Mouse (Mus musculus) retina, adult 2 months (tissue): ENCODE measurements at regions not wholly inside any gene's neighbourhood (a gene's known extent, or its start where the extent isn't known, plus 50 kb on each side); places are given as distances from the start of the nearest gene placed in this dataset.
"Not testable (repeated sequence)": the region's sequence is repeated elsewhere in the genome, so short reads cannot be mapped to it uniquely, and the experiment has no call there.

ENCODE experiments used
- DNase-seq: peaks from one replicate; pipeline ENCODE4 v3.0.0-alpha.2; 2012; ENCODE audit warnings: low read depth, low spot score

GRCm38 (mm10) chr12:71707727-71708369 is 123.0 kb upstream of the Daam1 start:
- DNase-seq: peak; percentile 29

GRCm38 (mm10) chr12:71714606-71715005 is 116.3 kb upstream of the Daam1 start:
- no peak for DNase-seq

- DNase-seq: not testable (repeated sequence)
Observed at GRCm38 (mm10) chr12:71718412-71718811, 112.5 kb upstream of the Daam1 start.

- no peak for DNase-seq
Observed at GRCm38 (mm10) chr12:71718911-71719310, 112.0 kb upstream of the Daam1 start.

- DNase-seq: no peak
Observed at GRCm38 (mm10) chr12:71725140-71725539, 105.7 kb upstream of the Daam1 start.

GRCm38 (mm10) chr12:71725713-71726336 is 105.1 kb upstream of the Daam1 start:
- no peak for DNase-seq

GRCm38 (mm10) chr12:71743345-71743744 is 87.5 kb upstream of the Daam1 start:
- no peak for DNase-seq

GRCm38 (mm10) chr12:71746011-71746410 is 84.9 kb upstream of the Daam1 start:
- DNase-seq: no peak

GRCm38 (mm10) chr12:71747386-71747785 is 83.5 kb upstream of the Daam1 start:
- DNase-seq: no peak

- DNase-seq: no peak
Observed at GRCm38 (mm10) chr12:71747831-71748368, 83.0 kb upstream of the Daam1 start.

- no peak for DNase-seq
Observed at GRCm38 (mm10) chr12:71748731-71749130, 82.1 kb upstream of the Daam1 start.

- DNase-seq: no peak
Observed at GRCm38 (mm10) chr12:71749668-71750067, 81.2 kb upstream of the Daam1 start.

- DNase-seq: no peak
Observed at GRCm38 (mm10) chr12:71752741-71753260, 78.1 kb upstream of the Daam1 start.

- no peak for DNase-seq
Observed at GRCm38 (mm10) chr12:71753276-71753675, 77.6 kb upstream of the Daam1 start.

- DNase-seq: no peak
Observed at GRCm38 (mm10) chr12:71763194-71763593, 67.7 kb upstream of the Daam1 start.

- no peak for DNase-seq
Observed at GRCm38 (mm10) chr12:71766086-71766485, 64.8 kb upstream of the Daam1 start.

GRCm38 (mm10) chr12:71766636-71767035 is 64.2 kb upstream of the Daam1 start:
- DNase-seq: no peak

GRCm38 (mm10) chr12:71767896-71768295 is 63.0 kb upstream of the Daam1 start:
- no peak for DNase-seq

GRCm38 (mm10) chr12:71768471-71768870 is 62.4 kb upstream of the Daam1 start:
- peak; percentile 61 for DNase-seq

GRCm38 (mm10) chr12:71768890-71769289 is 62.0 kb upstream of the Daam1 start:
- no peak for DNase-seq

- DNase-seq: no peak
Observed at GRCm38 (mm10) chr12:71769302-71769701, 61.6 kb upstream of the Daam1 start.

GRCm38 (mm10) chr12:71773891-71774290 is 57.0 kb upstream of the Daam1 start:
- no peak for DNase-seq

- no peak for DNase-seq
Observed at GRCm38 (mm10) chr12:71775126-71775525, 55.8 kb upstream of the Daam1 start.
